Mouse (Mus musculus) midbrain, embryonic 10.5 days (tissue): ENCODE data around the gene Gm28557. TPM values are rescaled to one million over a fixed set of nuclear protein-coding genes. Genes with fewer than 3 reads are reported as not detected.
A peak's percentile ranks its signal among the peaks of the same experiment; 100 is the strongest.

Source experiments
- DNase-seq: peaks from one replicate; pipeline ENCODE4 v3.0.0-alpha.2; 2017; ENCODE audit warnings: low spot score
- H3K27ac ChIP-seq: fragments of 300-500 bp; sonication (generic); replicated peaks from 2 replicates; pipeline ENCODE4 v1.5.1; 2016; ENCODE audit warnings: mild to moderate bottlenecking
- H3K27me3 ChIP-seq: fragments of 300-500 bp; sonication (generic); 2 replicates; pipeline ENCODE4 v1.6.1; 2016; ENCODE audit warnings: low read depth, mild to moderate bottlenecking; ENCODE audit not compliant: poor library complexity, severe bottlenecking
- H3K36me3 ChIP-seq: fragments of 300-500 bp; sonication (generic); 2 replicates; pipeline ENCODE4 v1.6.1; 2016; ENCODE audit warnings: mild to moderate bottlenecking, moderate library complexity
- H3K4me1 ChIP-seq: fragments of 300-500 bp; sonication (generic); 2 replicates; pipeline ENCODE4 v1.6.1; 2016
- H3K4me3 ChIP-seq: fragments of 300-500 bp; sonication (generic); 2 replicates; pipeline ENCODE4 v1.5.1; 2016; ENCODE audit warnings: mild to moderate bottlenecking, moderate library complexity
- H3K9me3 ChIP-seq: fragments of 300-500 bp; sonication (generic); replicated peaks from 2 replicates; pipeline ENCODE4 v1.6.1; 2016; ENCODE audit warnings: mild to moderate bottlenecking
- WGBS: fragments of 180-500 bp; shearing (Covaris S2); methylation state at CpG from one replicate; pipeline ENCODE4 v1.1.7; 2016; 5-methylcytosine and 5-hydroxymethylcytosine counted together
- polyA plus RNA-seq: library from polyadenylated mRNA; unstranded; fragments of >200 nt; fragmentation: Nextera tagmentation; extraction: Ambion mirVana; gene quantifications from 2 replicates; pipeline ENCODE4 v1.2.1, GENCODE M21; 2016

Gene Gm28557
- polyA plus RNA-seq, 1 experiment from 2014 or later: 2.6 TPM

- Histone ChIP-seq H3K27me3 (no peaks in the 10 kb centered on the region), H3K36me3 (peaks cover 32% of the 10 kb centered on the region), H3K4me1 (peaks cover 13% of the 10 kb centered on the region), H3K27ac (peak overlapping the region; percentile 89), H3K9me3 (peaks cover 29% of the 10 kb centered on the region; the same call in 1 of the 2 replicates), H3K4me3 (peak overlapping the region; percentile 64)
- under 1% methylated on average over 24 of the region's 24 CpGs for WGBS
- DNase-seq: peak; percentile 81
Observed at GRCm38 (mm10) chr13:67081142-67081713, 27.2 kb downstream of the Gm28557 start.

GRCm38 (mm10) chr13:67077244-67077643 is 31.2 kb downstream of the Gm28557 start:
- no peaks in the 10 kb centered on the region for H3K27me3 ChIP-seq
- H3K27ac ChIP-seq: no peak overlapping the region
- WGBS: 95% methylated on average over 2 of the region's 2 CpGs
- peaks cover 13% of the 10 kb centered on the region for H3K4me1 ChIP-seq
- peaks cover 60% of the 10 kb centered on the region; the same call in 1 of the 2 replicates for H3K9me3 ChIP-seq
- peaks cover 66% of the 10 kb centered on the region for H3K36me3 ChIP-seq
- no peak overlapping the region for H3K4me3 ChIP-seq
- no peak for DNase-seq

DNA sequence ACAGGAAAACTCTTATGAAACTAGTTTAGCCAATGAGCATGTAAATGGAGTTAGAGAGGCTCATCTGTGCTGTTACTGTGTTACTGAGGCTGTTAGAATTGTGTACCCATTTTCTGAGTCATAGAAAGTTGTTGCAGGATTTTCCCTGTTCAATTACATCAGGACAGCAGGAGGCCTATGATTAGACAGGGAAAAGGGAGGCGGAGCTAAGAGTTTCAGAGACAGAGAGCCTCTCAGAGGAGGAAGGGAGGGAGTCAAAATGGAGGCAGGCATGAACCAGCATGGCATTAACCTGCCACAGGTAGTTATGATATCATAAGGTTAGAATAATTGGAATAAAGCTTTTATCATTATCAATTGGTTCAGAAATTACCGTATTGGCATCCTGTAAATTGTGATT is 35.6 kb downstream of the Gm28557 start:
- Histone ChIP-seq H3K9me3 (peaks cover 88% of the 10 kb centered on the region), H3K36me3 (peaks cover 94% of the 10 kb centered on the region), H3K4me3 (no peak overlapping the region), H3K27me3 (no peaks in the 10 kb centered on the region), H3K27ac (no peak overlapping the region), H3K4me1 (no peaks in the 10 kb centered on the region)
- WGBS: 92% methylated on average over 2 of the region's 2 CpGs
- DNase-seq: no peak

- WGBS: 87% methylated on average over 8 of the region's 8 CpGs
- peaks cover 37% of the 10 kb centered on the region for H3K36me3 ChIP-seq
- DNase-seq: no peak
Observed at GRCm38 (mm10) chr13:67065386-67065785, 43.0 kb downstream of the Gm28557 start.

DNA sequence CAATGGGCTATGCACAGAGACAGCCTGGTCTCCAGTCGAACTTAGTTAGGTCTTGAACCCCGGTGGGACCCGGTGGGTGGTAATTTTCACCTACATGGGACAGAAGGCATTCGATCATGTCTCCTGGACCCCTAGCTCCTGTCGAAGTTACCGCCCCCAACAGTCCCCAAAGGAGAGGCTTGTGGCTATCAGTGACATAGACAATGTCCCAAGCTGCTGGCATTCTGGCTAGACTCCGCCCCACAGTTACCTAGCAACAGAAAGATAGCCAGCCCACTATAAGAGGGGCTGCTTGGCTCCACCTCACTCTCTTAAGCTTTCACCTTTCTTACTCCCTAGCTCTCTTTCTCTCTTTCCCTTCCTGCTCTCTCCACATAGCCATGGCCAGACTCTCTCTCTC is 46.0 kb downstream of the Gm28557 start:
- DNase-seq: no peak
- H3K27me3 ChIP-seq: no peaks in the 10 kb centered on the region
- peaks cover 7% of the 10 kb centered on the region for H3K4me1 ChIP-seq
- H3K4me3 ChIP-seq: no peak overlapping the region
- no peak overlapping the region for H3K27ac ChIP-seq
- peaks cover 38% of the 10 kb centered on the region; the same call in 1 of the 2 replicates for H3K9me3 ChIP-seq
- peaks cover 12% of the 10 kb centered on the region for H3K36me3 ChIP-seq
- 56% methylated on average over 7 of the region's 7 CpGs for WGBS

More at GRCm38 (mm10) chr13:67065386-67065785, 43.0 kb downstream of the Gm28557 start:
- Histone ChIP-seq H3K27ac (no peak overlapping the region), H3K9me3 (peaks cover 55% of the 10 kb centered on the region), H3K4me3 (no peak overlapping the region), H3K27me3 (no peaks in the 10 kb centered on the region), H3K4me1 (peaks cover 2% of the 10 kb centered on the region)

GRCm38 (mm10) chr13:67060786-67061358 is 47.5 kb downstream of the Gm28557 start, which contains the start of gene Zfp712:
Gene Zfp712 (minus strand): TSS chr13:67061170.
- H3K36me3 ChIP-seq: peaks cover 8% of the 10 kb centered on the region; the same call in 1 of the 2 replicates
- H3K4me3 ChIP-seq: peak within 1 kb of the TSS; percentile 74
- H3K27ac ChIP-seq: peak within 1 kb of the TSS; percentile 86
- peak; percentile 87 for DNase-seq
- peaks cover 7% of the 10 kb centered on the region for H3K4me1 ChIP-seq
- under 1% methylated on average over 27 of the region's 27 CpGs for WGBS
- H3K27me3 ChIP-seq: no peaks in the 10 kb centered on the region
- peaks cover 29% of the 10 kb centered on the region; the same call in 1 of the 2 replicates for H3K9me3 ChIP-seq

DNA sequence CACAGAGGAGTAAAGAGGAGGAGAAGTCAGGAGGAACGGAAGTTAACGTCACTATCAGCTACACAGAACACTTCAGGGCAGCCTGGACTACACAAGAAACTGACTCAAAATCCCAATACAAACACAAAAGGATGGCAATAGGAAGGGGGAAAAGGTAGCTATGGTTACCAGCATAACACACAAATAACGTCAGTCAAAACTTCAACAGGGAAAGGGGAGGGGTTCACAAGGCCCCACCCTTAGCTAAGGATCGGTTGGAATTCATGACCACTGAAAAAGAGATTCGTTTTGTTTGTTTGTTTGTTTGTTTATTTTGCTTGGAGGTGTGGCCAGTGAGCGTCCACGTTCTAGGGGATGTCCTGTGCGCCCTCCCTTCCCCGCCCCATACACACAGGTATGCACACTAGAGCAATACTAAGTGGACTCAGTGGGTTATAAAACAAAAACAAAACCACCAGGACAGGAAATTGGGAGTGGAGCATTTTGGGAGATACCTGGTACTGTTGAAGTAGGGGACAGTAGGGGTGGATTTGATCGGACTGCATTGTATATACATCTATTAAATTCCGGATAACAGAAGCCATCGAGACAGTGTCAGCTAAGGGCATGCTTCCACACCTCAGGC is 48.1 kb downstream of the Gm28557 start:
- no peak for DNase-seq
- WGBS: 4% methylated on average over 12 of the region's 12 CpGs
- H3K4me1 ChIP-seq: peaks cover 7% of the 10 kb centered on the region
- H3K9me3 ChIP-seq: peaks cover 25% of the 10 kb centered on the region; the same call in 1 of the 2 replicates
- 0 out of 2 replicates have a peak, but pooled peaks cover 6% of the 10 kb centered on the region for H3K36me3 ChIP-seq
- peak overlapping the region; percentile 86 for H3K27ac ChIP-seq
- H3K4me3 ChIP-seq: peak overlapping the region; percentile 74
- H3K27me3 ChIP-seq: no peaks in the 10 kb centered on the region

Other genes starting within 250 kb of the Gm28557 start
- 1.2 and 1.4 TPM in 2 replicates for gene Gm10767, start 203.7 kb downstream of the Gm28557 start, polyA plus RNA-seq
- 4.0 and 4.3 TPM in 2 replicates for gene Zfp712, start 47.4 kb downstream of the Gm28557 start, polyA plus RNA-seq
- gene Zfp708, start 10.6 kb downstream of the Gm28557 start, polyA plus RNA-seq: 5.6 and 7.5 TPM in 2 replicates
- 0.15 and 0.19 TPM in 2 replicates for gene Rslcan18, start 7.7 kb upstream of the Gm28557 start, polyA plus RNA-seq
- 1.5 and 1.8 TPM in 2 replicates for gene Zfp759, start 13.1 kb upstream of the Gm28557 start, polyA plus RNA-seq
- 6.7 and 6.8 TPM in 2 replicates for gene Rsl1, start 64.6 kb upstream of the Gm28557 start, polyA plus RNA-seq
- gene Zfp455, start 85.9 kb upstream of the Gm28557 start, polyA plus RNA-seq: 1.2 and 1.4 TPM in 2 replicates
- 1.3 and 1.7 TPM in 2 replicates for gene Zfp458, start 169.9 kb upstream of the Gm28557 start, polyA plus RNA-seq
- gene Zfp457, start 197.9 kb upstream of the Gm28557 start, polyA plus RNA-seq: 0.37 and 0.59 TPM in 2 replicates
- gene Zfp595, start 224.0 kb upstream of the Gm28557 start, polyA plus RNA-seq: 1.5 and 1.8 TPM in 2 replicates